Mouse (Mus musculus) bone marrow, adult 2 months (tissue): ENCODE measurements around the gene Ppil1.

Source experiments
- CTCF ChIP-seq: fragments of 200-500 bp; IDR thresholded peaks from 2 replicates; pipeline ENCODE4 v1.5.1; 2011; ENCODE audit warnings: low read length, control low read depth; ENCODE audit not compliant: control insufficient read depth, insufficient read depth
- POLR2A ChIP-seq: fragments of 200-500 bp; IDR thresholded peaks from 2 replicates; pipeline ENCODE4 v1.6.1; 2011; ENCODE audit warnings: low read depth, mild to moderate bottlenecking, control low read depth, low read length, borderline replicate concordance; ENCODE audit not compliant: control insufficient read depth

DNA sequence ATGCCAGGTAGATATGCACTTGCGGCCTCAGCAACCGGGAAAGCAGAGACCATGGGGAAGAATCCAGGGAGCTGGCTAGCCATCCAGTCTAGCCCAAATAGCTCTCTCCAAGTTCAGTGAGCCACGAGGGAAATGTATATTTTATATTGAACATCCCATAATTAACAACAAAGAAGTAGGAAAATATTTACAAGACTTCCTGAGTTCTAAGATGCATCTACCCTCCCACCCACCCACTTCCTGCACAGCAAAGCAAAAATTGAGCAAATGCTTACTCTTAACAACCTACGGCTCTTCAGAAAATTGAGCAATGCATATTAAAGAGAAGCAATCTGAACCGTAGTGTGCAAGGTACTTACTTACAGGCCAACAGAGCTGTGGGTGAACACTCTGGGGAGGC lies 774 bp upstream of the Ppil1 start:
- no peak for TF ChIP-seq POLR2A
- TF ChIP-seq CTCF: no peak
